Mouse (Mus musculus) B cell, adult 62 days (primary cell): ENCODE measurements around the gene Nemp2. TPM values are rescaled to one million over a fixed set of nuclear protein-coding genes. Genes with fewer than 3 reads are reported as not detected.

Experiments used
- total RNA-seq: library from RNA; stranded (reverse); gene quantifications from 4 replicates; pipeline ENCODE4 v1.2.4, GENCODE M21; 2023

Nemp2 gene
- total RNA-seq: 40.7 to 49.3 TPM (median 46.0 TPM) in 4 replicates

DNA sequence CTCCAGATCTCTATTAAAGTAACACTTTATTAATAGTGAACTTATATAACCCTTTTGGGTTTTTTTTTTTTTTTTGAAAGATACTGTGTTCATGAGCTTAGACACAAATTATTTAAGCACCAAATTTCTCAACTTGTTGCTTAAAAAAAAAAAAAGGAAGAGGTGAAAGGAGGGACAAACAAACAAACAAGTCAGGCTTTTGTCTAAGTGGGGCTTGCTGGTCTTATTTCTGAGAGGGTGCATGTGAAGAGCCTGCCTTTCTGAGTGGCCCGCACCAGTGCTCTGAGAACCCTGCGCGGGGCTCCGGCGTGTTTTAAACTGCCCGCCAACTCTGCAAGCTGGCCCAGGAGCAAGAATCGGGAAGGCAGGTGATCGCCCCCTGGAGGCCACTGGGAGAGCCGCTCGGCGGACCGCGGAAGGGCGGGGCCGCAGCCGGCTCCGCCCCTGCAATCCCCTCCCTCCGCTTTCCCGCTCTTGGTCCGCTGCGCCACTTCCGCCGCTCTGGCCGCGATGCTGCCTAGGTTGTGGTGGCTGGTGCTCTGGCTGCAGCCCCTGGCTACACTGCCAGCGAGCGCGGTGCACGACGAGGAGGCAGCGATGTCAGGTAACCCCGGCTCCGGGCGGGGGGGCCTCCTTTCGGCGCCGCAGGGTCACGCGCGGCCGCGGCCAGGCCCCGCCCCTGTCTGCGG lies at the start of gene Nemp2:
Nemp2 (plus strand) TSS at position 456 of the 689 bp plus-strand sequence.

Other genes with a start within 250 kb of the Nemp2 start
- gene Nab1, start 130.0 kb upstream of the Nemp2 start, total RNA-seq: 51.1 to 64.6 TPM (median 56.4 TPM) in 4 replicates
- gene Mfsd6, start 96.8 kb downstream of the Nemp2 start, total RNA-seq: 6.6 to 7.6 TPM (median 6.7 TPM) in 4 replicates
- 9.7 to 23.8 TPM (median 14.5 TPM) in 4 replicates for gene Inpp1, start 187.0 kb downstream of the Nemp2 start, total RNA-seq
- 12.9 to 17.8 TPM (median 15.4 TPM) in 4 replicates for gene Hibch, start 214.2 kb downstream of the Nemp2 start, total RNA-seq